Mouse (Mus musculus) hindbrain, embryonic 13.5 days (tissue): ENCODE results near the gene Cox17. TPM values are rescaled to one million over a fixed set of nuclear protein-coding genes. Genes with fewer than 3 reads are reported as not detected.

Experiments
- polyA plus RNA-seq: library from polyadenylated mRNA; unstranded; fragments of >200 nt; fragmentation: Nextera tagmentation; extraction: Ambion mirVana; gene quantifications from 2 replicates; pipeline ENCODE4 v1.2.1, GENCODE M21; 2015

Cox17 gene
- polyA plus RNA-seq, 1 experiment from 2014 or later, result 106 TPM

Other genes with a start within 250 kb of the Cox17 start
- gene Nr1i2, start 52.2 kb upstream of the Cox17 start, polyA plus RNA-seq, result 0.09 TPM in 1 of 2 replicates, not detected in the other
- gene Maats1, start 4.8 kb upstream of the Cox17 start, polyA plus RNA-seq, result 0.74 and 1.8 TPM in 2 replicates
- gene Gm21987, start within 50 bp of the Cox17 start, polyA plus RNA-seq, result not detected in 2 replicates
- 0.49 and 0.61 TPM in 2 replicates for gene Popdc2, start 15.2 kb downstream of the Cox17 start, polyA plus RNA-seq
- 0.30 and 0.31 TPM in 2 replicates for gene Pla1a, start 86.2 kb downstream of the Cox17 start, polyA plus RNA-seq
- 157 and 162 TPM in 2 replicates for gene Adprh, start 105.7 kb downstream of the Cox17 start, polyA plus RNA-seq
- 0.48 and 0.55 TPM in 2 replicates for gene Cd80, start 108.6 kb downstream of the Cox17 start, polyA plus RNA-seq
- gene Timmdc1, start 175.7 kb downstream of the Cox17 start, polyA plus RNA-seq, result 37.3 and 37.8 TPM in 2 replicates
- gene Poglut1, start 203.3 kb downstream of the Cox17 start, polyA plus RNA-seq, result 62.0 and 66.7 TPM in 2 replicates
- gene Tmem39a, start 211.7 kb downstream of the Cox17 start, polyA plus RNA-seq, result 42.4 and 50.3 TPM in 2 replicates